Mouse (Mus musculus): ENCODE measurements at regions not wholly inside any gene's neighbourhood (a gene's known extent, or its start where the extent isn't known, plus 50 kb on each side); places are given as distances from the start of the nearest gene placed in this dataset.

DNA sequence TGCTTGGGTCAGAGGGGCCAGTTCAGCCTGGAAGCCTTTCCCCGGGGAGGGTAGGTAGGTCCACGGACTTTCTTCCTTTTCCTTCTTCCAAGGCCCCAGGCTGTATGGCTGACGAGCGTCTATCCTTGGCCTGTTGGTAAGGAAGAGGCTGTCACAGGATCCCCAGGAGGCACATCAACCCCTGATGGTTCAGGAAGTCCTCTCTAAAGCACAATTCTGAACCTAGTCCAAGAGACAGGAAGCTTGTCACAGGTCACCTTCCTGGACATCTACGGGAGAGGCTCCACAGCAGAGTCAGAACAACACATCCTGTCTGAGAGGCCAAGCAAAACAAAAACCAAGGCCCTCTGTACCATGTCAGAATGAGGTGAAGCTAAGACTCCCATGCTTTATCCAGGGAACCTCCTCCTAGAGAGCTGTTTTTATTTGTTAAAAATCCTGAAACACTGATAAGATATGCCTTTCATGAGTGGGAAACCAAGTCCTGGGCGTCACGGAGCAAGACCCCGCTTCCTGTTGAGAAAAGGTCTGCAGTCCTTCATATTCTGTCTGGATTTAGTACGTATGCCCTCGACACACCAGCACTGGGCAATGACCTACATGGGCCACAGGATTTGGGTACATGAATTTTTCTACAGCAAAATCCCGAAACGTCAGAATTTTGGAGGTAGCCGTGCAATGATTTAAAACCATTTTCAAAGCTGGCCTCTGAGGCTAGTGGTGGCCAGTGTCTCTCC is 52.0 kb upstream of the Snrk start:
- peaks cover 18% of the 10 kb centered on the region for H3K27me3 ChIP-seq (replicated peaks)
- no peak overlapping the region for H3K4me3 ChIP-seq (replicated peaks)
- H3K9me3 ChIP-seq = no peaks in the 10 kb centered on the region
- no peak for TF ChIP-seq GATA1 (IDR thresholded peaks at IDR 0.05; ENCODE audit: borderline replicate concordance, low read length)
- TF ChIP-seq FLI1 (IDR thresholded peaks at IDR 0.05; ENCODE audit: low read length) = no peak
- H3K4me1 ChIP-seq = peaks cover 21% of the 10 kb centered on the region
- no peaks in the 10 kb centered on the region for H3K36me3 ChIP-seq (replicated peaks; ENCODE audit: low read length)

DNA sequence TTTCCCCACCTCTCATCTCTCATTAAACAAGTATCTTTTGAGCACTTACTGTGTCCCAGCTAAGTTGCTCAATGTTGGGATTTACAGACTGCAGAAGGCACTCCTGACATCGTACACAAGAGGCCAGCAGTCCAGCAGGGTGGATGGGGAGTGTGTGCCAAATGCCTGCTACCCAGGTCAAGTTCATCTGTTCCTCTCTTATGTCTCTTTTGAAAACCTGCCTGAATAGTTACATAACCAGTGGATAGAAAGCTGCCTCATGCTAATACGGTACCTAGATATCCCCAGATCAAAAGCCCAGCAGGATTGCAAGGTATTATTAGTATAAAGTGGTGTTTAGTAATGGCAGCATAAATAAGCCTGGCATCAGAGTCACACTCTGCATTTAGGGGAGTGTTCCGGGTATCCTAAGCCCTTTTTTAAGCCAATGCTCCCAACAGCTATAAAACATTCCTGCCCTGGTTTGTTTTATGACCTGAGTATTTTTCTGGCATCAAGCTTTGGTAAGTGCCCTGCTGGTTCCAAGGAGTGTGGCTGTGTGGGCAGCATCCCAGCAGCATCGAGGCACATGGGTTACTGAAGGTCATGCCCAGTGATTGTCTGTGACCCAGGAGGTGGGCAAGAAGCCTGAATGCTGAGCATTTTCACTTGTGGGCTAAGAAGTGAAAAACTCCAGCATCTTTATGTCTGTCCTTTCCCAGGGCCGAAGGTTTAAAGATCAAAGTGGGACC is 59.1 kb upstream of the Pomgnt2 start:
- H3K9me3 ChIP-seq = peaks cover 8% of the 10 kb centered on the region
- H3K4me1 ChIP-seq = peaks cover 21% of the 10 kb centered on the region
- no peak overlapping the region for H3K4me3 ChIP-seq (replicated peaks)
- H3K36me3 ChIP-seq (replicated peaks; ENCODE audit: low read length) = no peaks in the 10 kb centered on the region
- peaks cover 15% of the 10 kb centered on the region for H3K27me3 ChIP-seq (replicated peaks)
- TF ChIP-seq GATA1 (IDR thresholded peaks at IDR 0.05; ENCODE audit: borderline replicate concordance, low read length) (no peak), FLI1 (IDR thresholded peaks at IDR 0.05; ENCODE audit: low read length) (no peak)

DNA sequence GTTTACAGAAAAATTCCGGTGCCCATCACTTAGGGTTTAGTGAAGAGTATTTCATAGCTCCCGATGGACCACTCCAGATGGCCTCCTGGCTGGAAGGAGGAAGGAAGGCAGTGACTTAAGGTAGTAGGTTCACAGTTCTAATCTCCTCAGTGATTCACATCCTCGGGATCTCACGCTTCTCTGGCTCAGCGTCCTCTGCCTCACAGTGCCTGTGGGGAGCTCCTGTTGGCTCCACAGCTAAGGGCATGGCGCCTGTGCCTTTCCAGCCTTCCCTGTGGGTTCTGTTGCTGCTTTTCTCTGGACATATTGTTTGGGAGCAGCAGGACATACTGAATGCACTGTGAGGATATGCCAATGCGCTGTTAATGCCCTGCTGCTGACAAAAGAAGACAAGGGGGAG is 54.8 kb upstream of the Pomgnt2 start:
- Histone ChIP-seq H3K4me1 (peaks cover 49% of the 10 kb centered on the region), H3K9me3 (peaks cover 8% of the 10 kb centered on the region), H3K27me3 (replicated peaks) (peaks cover 12% of the 10 kb centered on the region), H3K4me3 (replicated peaks) (no peak overlapping the region), H3K36me3 (replicated peaks; ENCODE audit: low read length) (no peaks in the 10 kb centered on the region)
- no peak for TF ChIP-seq GATA1 (IDR thresholded peaks at IDR 0.05; ENCODE audit: borderline replicate concordance, low read length)

DNA sequence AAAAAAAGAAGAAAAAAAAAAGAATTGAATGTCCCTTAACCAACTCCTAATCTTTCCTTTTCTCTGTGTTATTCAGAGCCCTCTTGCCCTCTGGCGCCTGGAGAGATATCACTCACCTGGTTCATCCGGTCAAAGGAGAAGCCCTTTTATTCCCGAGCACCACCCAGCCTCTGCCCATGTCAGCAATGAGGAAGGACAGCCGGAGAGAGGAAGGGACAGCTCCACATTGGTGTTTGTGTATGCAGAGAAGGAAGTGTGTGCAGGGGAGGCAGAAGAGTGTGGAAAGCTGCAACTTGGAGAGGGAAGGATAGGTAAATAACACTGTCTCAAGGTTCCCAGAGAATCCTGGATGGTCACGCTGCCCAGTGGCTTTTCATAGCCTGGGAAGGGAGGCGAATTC is 54.2 kb upstream of the Pomgnt2 start:
- peaks cover 49% of the 10 kb centered on the region for H3K4me1 ChIP-seq
- peaks cover 8% of the 10 kb centered on the region for H3K9me3 ChIP-seq
- H3K4me3 ChIP-seq (replicated peaks) = peak overlapping the region; percentile 76
- TF ChIP-seq FLI1 (IDR thresholded peaks at IDR 0.05; ENCODE audit: low read length) (no peak), GATA1 (IDR thresholded peaks at IDR 0.05; ENCODE audit: borderline replicate concordance, low read length) (no peak)
- H3K27me3 ChIP-seq (replicated peaks) = peaks cover 12% of the 10 kb centered on the region
- no peaks in the 10 kb centered on the region for H3K36me3 ChIP-seq (replicated peaks; ENCODE audit: low read length)

DNA sequence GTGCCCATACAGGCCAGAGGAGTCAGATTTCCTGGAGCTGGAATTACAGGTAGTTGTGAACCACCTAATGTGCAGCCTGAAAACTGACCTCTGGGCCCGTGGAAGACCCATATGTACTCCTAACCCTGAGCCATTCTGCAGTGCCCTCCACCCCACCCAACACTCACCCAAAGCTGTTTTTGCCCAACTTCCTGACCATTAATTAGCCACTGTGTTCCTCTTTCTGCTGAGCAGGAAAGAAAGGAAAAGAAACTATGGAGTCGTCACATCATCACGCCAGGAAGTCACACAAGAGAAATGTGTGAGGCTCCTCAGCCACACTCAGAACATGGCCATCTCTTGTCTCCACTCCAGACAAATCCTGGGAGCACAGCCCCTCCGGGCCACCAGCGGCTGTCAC is 52.1 kb upstream of the Pomgnt2 start:
- Histone ChIP-seq H3K4me3 (replicated peaks) (no peak overlapping the region), H3K9me3 (no peaks in the 10 kb centered on the region)
- TF ChIP-seq GATA1 (IDR thresholded peaks at IDR 0.05; ENCODE audit: borderline replicate concordance, low read length) (no peak), FLI1 (IDR thresholded peaks at IDR 0.05; ENCODE audit: low read length) (no peak)

DNA sequence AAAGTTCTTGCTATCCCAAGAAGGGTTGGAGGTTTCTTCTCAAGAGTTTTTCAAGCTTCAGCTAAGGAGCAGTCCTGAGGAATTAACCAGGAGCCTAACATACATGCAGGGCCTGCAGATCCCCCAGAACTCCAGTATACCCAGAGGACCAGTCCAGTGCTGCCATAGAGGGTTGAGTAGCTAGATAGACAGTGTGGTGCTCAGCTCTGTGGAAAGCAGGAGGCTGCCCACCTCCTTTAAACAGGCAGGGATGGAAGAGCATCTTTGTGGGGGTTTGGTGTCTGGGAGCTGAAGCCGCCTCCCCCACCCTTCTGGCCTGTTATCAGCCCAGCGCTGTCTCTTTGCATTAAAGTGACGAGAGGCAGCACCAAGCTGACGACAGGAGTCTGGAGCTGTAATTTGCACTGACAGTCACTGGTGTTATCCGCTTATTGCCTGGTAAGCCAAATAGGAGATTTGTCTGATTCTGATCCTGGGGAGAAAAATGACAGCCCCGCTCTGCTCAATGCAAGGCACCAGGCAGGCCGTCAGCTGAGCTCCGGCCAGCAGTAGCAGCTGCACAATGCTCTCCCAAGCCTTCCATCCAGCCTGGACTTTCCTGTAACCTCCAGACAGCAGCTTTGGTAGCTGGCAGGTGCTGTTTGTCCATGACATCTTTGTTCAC is 51.2 kb upstream of the Pomgnt2 start:
- TF ChIP-seq GATA1 (IDR thresholded peaks at IDR 0.05; ENCODE audit: borderline replicate concordance, low read length) (no peak), FLI1 (IDR thresholded peaks at IDR 0.05; ENCODE audit: low read length) (no peak)
- Histone ChIP-seq H3K27me3 (replicated peaks) (peaks cover 13% of the 10 kb centered on the region), H3K9me3 (no peaks in the 10 kb centered on the region), H3K4me1 (peaks cover 55% of the 10 kb centered on the region), H3K36me3 (replicated peaks; ENCODE audit: low read length) (no peaks in the 10 kb centered on the region), H3K4me3 (replicated peaks) (no peak overlapping the region)

More for the DNA sequence above, 52.1 kb upstream of the Pomgnt2 start:
- H3K4me1 ChIP-seq = peaks cover 53% of the 10 kb centered on the region
- H3K27me3 ChIP-seq (replicated peaks) = peaks cover 13% of the 10 kb centered on the region
- H3K36me3 ChIP-seq (replicated peaks; ENCODE audit: low read length) = no peaks in the 10 kb centered on the region
